Mouse (Mus musculus) lung, postnatal 0 days (tissue): ENCODE data around the gene Abcf2.

Experiments
- CTCF ChIP-seq: IDR thresholded peaks from 2 replicates; pipeline ENCODE4 v1.5.1; 2016; ENCODE audit warnings: antibody characterized with exemption, mild to moderate bottlenecking
- EP300 ChIP-seq: IDR thresholded peaks from 2 replicates; pipeline ENCODE4 v1.6.1; 2016; ENCODE audit warnings: antibody characterized with exemption, mild to moderate bottlenecking, control low read depth

GRCm38 (mm10) chr5:24600236-24600635 is 23.0 kb upstream of the Abcf2 start:
- TF ChIP-seq CTCF (no peak), EP300 (no peak)
